ENCODE assay signal across 9 mouse cellular contexts in the genomic region with DNA sequence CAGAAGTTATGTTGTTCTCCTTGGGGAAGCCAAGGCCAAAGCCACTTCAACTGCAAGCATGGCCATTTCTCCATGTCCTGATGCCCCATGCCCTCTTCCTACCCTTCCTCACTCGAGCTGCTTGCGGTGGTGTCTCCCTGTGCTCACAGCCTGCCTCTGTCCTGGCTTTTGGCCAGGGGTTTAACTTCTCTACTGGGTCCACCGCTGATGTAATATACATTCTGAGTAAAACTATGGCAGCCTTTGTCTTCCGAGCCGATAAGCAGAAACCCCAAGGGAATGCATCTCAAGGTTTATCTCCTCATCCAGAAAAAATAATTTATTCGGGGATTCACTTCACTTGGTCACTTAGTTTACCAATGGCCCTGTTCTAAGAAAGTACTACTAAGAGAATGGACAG. TPM values are rescaled to one million over a fixed set of nuclear protein-coding genes. Genes with fewer than 3 reads are reported as not detected.
DNase-seq lines count a peak whose midpoint lies in the region; TF ChIP-seq lines count a peak whose summit lies in the region.
"Had no signal": no experiment of that assay in that cellular context is flagged by ENCODE, and none has a peak within 500 bp of the region (broad histone marks: within the 10 kb centered on the region; RNA-seq: fewer than 3 reads in every experiment).

No protein-coding gene starts in this region.

- intact Hi-C loops in heart, adult 2 months (cut with DNase I), result no loop called here

- WGBS in kidney, adult 2 months, result 59% methylated on average over 6 of the region's 6 CpGs
- WGBS in heart, adult 2 months, result 25% methylated on average over 6 of the region's 6 CpGs
- 17% methylated on average over 6 of the region's 6 CpGs for WGBS in macrophage (ENCODE audit: missing documents)

- no peak for TF ChIP-seq EP300 in CH12.LX (IDR thresholded peaks at IDR 0.05; ENCODE audit: low read length)
- no peak for TF ChIP-seq EP300 in heart, adult 2 months (IDR thresholded peaks at IDR 0.05; ENCODE audit: insufficient read depth, low read depth, low read length)

- H3K36me3 ChIP-seq in kidney, adult 2 months (ENCODE audit: control insufficient read depth, insufficient read depth, low read length), result no peaks in the 10 kb centered on the region
- H3K36me3 ChIP-seq in CH12.LX (replicated peaks in 1 of 2; ENCODE audit: control insufficient read depth in 1 of 2, insufficient read depth in 1 of 2, low read length in 1 of 2) (peaks cover 25 to 33% of the 10 kb centered on the region in 2 experiments), macrophage (ENCODE audit: inconsistent target) (peaks cover 21% of the 10 kb centered on the region)
- peaks cover 18% of the 10 kb centered on the region for H3K36me3 ChIP-seq in heart, adult 2 months (ENCODE audit: control insufficient read depth, insufficient read depth, low read length)

- H3K4me1 ChIP-seq in kidney, adult 2 months (ENCODE audit: control insufficient read depth, insufficient read depth, low read length), result no peaks in the 10 kb centered on the region
- H3K4me1 ChIP-seq in CH12.LX (ENCODE audit: control insufficient read depth in 1 of 2, insufficient read depth in 2 of 2), result peaks cover 4 to 32% of the 10 kb centered on the region in 2 experiments
- H3K4me1 ChIP-seq in heart, adult 2 months (ENCODE audit: control insufficient read depth, insufficient read depth, low read length), result peaks cover 8% of the 10 kb centered on the region

- in situ Hi-C loops in CH12.LX (cut with MboI; ENCODE audit: low pct_ligation_motif_present, low pct_unique_long_range_greater_than_20kb, low sequenced_read_pairs), result no loop called here

- no peak for TF ChIP-seq RAD21 in CH12.LX (IDR thresholded peaks at IDR 0.05; ENCODE audit: low read depth, low read length)

- H3K79me2 ChIP-seq in CH12.LX (replicated peaks; ENCODE audit: control insufficient read depth, extremely low read depth, insufficient read depth, poor library complexity, severe bottlenecking) (peaks cover 42% of the 10 kb centered on the region), macrophage (ENCODE audit: inconsistent target) (peaks cover 43% of the 10 kb centered on the region)
- H3K79me2 ChIP-seq in heart, adult 2 months (replicated peaks; ENCODE audit: control insufficient read depth, insufficient read depth, low read length), result no peaks in the 10 kb centered on the region; the same call in 1 of the 2 replicates

- H3K4me3 ChIP-seq in kidney, adult 2 months (ENCODE audit: insufficient read depth, low read depth, low read length), result no peak overlapping the region
- H3K4me3 ChIP-seq in CH12.LX (replicated peaks in 1 of 3; ENCODE audit: low read depth in 2 of 3, low read length in 2 of 3, poor library complexity in 1 of 3) (peak overlapping the region; percentile 21 to 92 (median 40)), macrophage (ENCODE audit: inconsistent target) (peak overlapping the region; percentile 95; the same call in 1 of the 2 replicates)
- H3K4me3 ChIP-seq in heart, adult 2 months, result peak overlapping the region; percentile 79

- dilution Hi-C loops in CH12.LX (cut with MboI; ENCODE audit: extremely low pct_ligation_motif_present, extremely low pct_unique_long_range_greater_than_20kb, low sequenced_read_pairs), result no loop called here

- peak; percentile 37 for DNase-seq in kidney, adult 2 months
- DNase-seq in kidney, postnatal 4 days, result no peak
- no peak for DNase-seq in CH12.LX (ENCODE audit: extremely low read depth)
- peak; percentile 46 to 51 for DNase-seq in heart, adult 2 months
- no peak for DNase-seq in ovary, postnatal 36 days (ENCODE audit: low spot score)
- no peak for DNase-seq in ovary, adult 18-20 months (ENCODE audit: low spot score)
- no peak for DNase-seq in cerebellum, postnatal 4 days (ENCODE audit: low spot score in 2 of 2)

- H3K9me3 ChIP-seq in CH12.LX (replicated peaks; ENCODE audit: low read length), result no peaks in the 10 kb centered on the region

- no peaks in the 10 kb centered on the region for H3K27me3 ChIP-seq in kidney, adult 2 months (replicated peaks; ENCODE audit: control insufficient read depth, insufficient read depth, low read length)
- no peaks in the 10 kb centered on the region for H3K27me3 ChIP-seq in CH12.LX (replicated peaks)
- no peaks in the 10 kb centered on the region for H3K27me3 ChIP-seq in heart, adult 2 months (ENCODE audit: control insufficient read depth, insufficient read depth, low read length)

- peak overlapping the region; percentile 90 for H3K4me2 ChIP-seq in CH12.LX (ENCODE audit: insufficient read depth, low read depth, poor library complexity, severe bottlenecking)

- no peak for TF ChIP-seq POLR2A in kidney, adult 2 months (IDR thresholded peaks at IDR 0.05; ENCODE audit: low read depth, low read length)
- TF ChIP-seq POLR2A in CH12.LX (IDR thresholded peaks at IDR 0.05; ENCODE audit: low read depth, low read length), result no peak; the same call in 1 of the 2 replicates
- TF ChIP-seq POLR2A in heart, adult 2 months (IDR thresholded peaks at IDR 0.05; ENCODE audit: insufficient read depth, low read depth, low read length), result no peak

- H3K27ac ChIP-seq in kidney, adult 2 months (ENCODE audit: insufficient read depth, low read depth, low read length), result peak overlapping the region; percentile 72
- H3K27ac ChIP-seq in CH12.LX (ENCODE audit: insufficient read depth, low read depth) (peak overlapping the region; percentile 93), macrophage (peak overlapping the region; percentile 97)
- H3K27ac ChIP-seq in heart, adult 2 months, result peak overlapping the region; percentile 96

- peak overlapping the region; percentile 98 for H3K9ac ChIP-seq in CH12.LX (ENCODE audit: insufficient read depth, low read depth)
- H3K9ac ChIP-seq in heart, adult 2 months (ENCODE audit: low read depth, low read length), result no peak overlapping the region

- no peak for TF ChIP-seq CTCF in kidney, adult 2 months (conservative IDR thresholded peaks at IDR 0.05; ENCODE audit: insufficient read depth, insufficient read length, low read depth, low read length)
- no peak for TF ChIP-seq CTCF in CH12.LX (conservative IDR thresholded peaks at IDR 0.05 in 1 of 2, IDR thresholded peaks at IDR 0.05 in 1 of 2; ENCODE audit: low read depth in 2 of 2, low read length in 2 of 2)
- TF ChIP-seq CTCF in heart, adult 2 months (IDR thresholded peaks at IDR 0.05), result no peak

RNA-seq across cellular contexts. Expression of gene B2m, which starts 0.8 kb away (rescaled TPM):
- 577 and 854 TPM in 2 replicates for polyA plus RNA-seq in kidney, adult 2 months (2012; rRNA removed)
- total RNA-seq in CH12.LX (2012; rRNA removed) (1,479 and 1,509 TPM in 2 replicates), CH12.LX (2014; rRNA removed) (1,782 and 1,954 TPM in 2 replicates)
- polyA plus RNA-seq in CH12.LX (2012; ENCODE audit: insufficient read length, low read depth) (1,919 and 2,234 TPM in 2 replicates), macrophage (2018) (8,759 to 13,911 TPM (median 12,544 TPM) in 3 replicates)
- 100 to 1,000 TPM; 201 to 240 TPM for total RNA-seq in heart, adult 2 months (2021)
- polyA plus RNA-seq in heart, adult 2 months (2012; rRNA removed), result 400 and 574 TPM in 2 replicates
- total RNA-seq in macrophage (2018; cell fraction: chromatin; rRNA removed), result 100 to 1,000 TPM; 129 to 428 (median 238) TPM
- total RNA-seq in macrophage (2018; cell fraction: cytosol; rRNA removed), result over 10,000 TPM in 11 of 26 experiments, 1,000 to 10,000 TPM in 15; 6,005 to 14,077 (median 8,481) TPM
- 1,000 to 10,000 TPM in 24 of 26 experiments, 100 to 1,000 TPM in 2; 695 to 5,289 (median 2,340) TPM for total RNA-seq in macrophage (2018; cell fraction: nucleus; rRNA removed)

RNA-seq across cellular contexts. Expression of gene Trim69, which starts 13.8 kb away (rescaled TPM):
- 0.12 TPM in 1 of 2 replicates, not detected in the other for polyA plus RNA-seq in kidney, adult 2 months (2012; rRNA removed)
- total RNA-seq in CH12.LX (2012; rRNA removed), result 0.08 and 0.13 TPM in 2 replicates
- 0.24 and 0.26 TPM in 2 replicates for total RNA-seq in CH12.LX (2014; rRNA removed)
- 0.13 and 0.41 TPM in 2 replicates for polyA plus RNA-seq in CH12.LX (2012; ENCODE audit: insufficient read length, low read depth)
- not detected for total RNA-seq in heart, adult 2 months (2021)
- polyA plus RNA-seq in heart, adult 2 months (2012; rRNA removed), result 0.15 TPM in 1 of 2 replicates, not detected in the other
- 1 to 10 TPM in 3 of 26 experiments, under 1 TPM in 15, not detected in 8; 0.40 to 1.2 (median 0.59) TPM for total RNA-seq in macrophage (2018; cell fraction: chromatin; rRNA removed)
- under 1 TPM in 10 of 26 experiments, not detected in 16; 0.07 to 0.18 (median 0.14) TPM for total RNA-seq in macrophage (2018; cell fraction: cytosol; rRNA removed)
- 1 to 10 TPM in 4 of 26 experiments, under 1 TPM in 14, not detected in 8; 0.23 to 3.9 (median 0.67) TPM for total RNA-seq in macrophage (2018; cell fraction: nucleus; rRNA removed)
- 0.07 to 0.12 TPM in 2 of 3 replicates, not detected in the other for polyA plus RNA-seq in macrophage (2018)

RNA-seq across cellular contexts. Expression of gene Spg11, which starts 28.5 kb away (rescaled TPM):
- polyA plus RNA-seq in kidney, adult 2 months (2012; rRNA removed), result 6.6 and 7.4 TPM in 2 replicates
- total RNA-seq in CH12.LX (2012; rRNA removed) (9.7 and 11.4 TPM in 2 replicates), CH12.LX (2014; rRNA removed) (6.0 and 7.5 TPM in 2 replicates)
- polyA plus RNA-seq in CH12.LX (2012; ENCODE audit: insufficient read length, low read depth) (9.6 and 10.7 TPM in 2 replicates), macrophage (2018) (19.6 to 24.9 TPM (median 23.6 TPM) in 3 replicates)
- 10 to 100 TPM; 10.8 to 11.3 TPM for total RNA-seq in heart, adult 2 months (2021)
- polyA plus RNA-seq in heart, adult 2 months (2012; rRNA removed), result 3.8 and 6.7 TPM in 2 replicates
- total RNA-seq in macrophage (2018; cell fraction: chromatin; rRNA removed), result 100 to 1,000 TPM in 15 of 26 experiments, 10 to 100 TPM in 11; 29.8 to 172 (median 109) TPM
- total RNA-seq in macrophage (2018; cell fraction: cytosol; rRNA removed), result 10 to 100 TPM; 22.1 to 40.1 (median 33.4) TPM
- total RNA-seq in macrophage (2018; cell fraction: nucleus; rRNA removed), result 10 to 100 TPM; 34.1 to 97.6 (median 68.8) TPM

RNA-seq across cellular contexts. Expression of gene Patl2, which starts 39.3 kb away (rescaled TPM):
- 0.04 TPM in 1 of 2 replicates, not detected in the other for polyA plus RNA-seq in kidney, adult 2 months (2012; rRNA removed)
- total RNA-seq in CH12.LX (2012; rRNA removed) (not detected in 2 replicates), CH12.LX (2014; rRNA removed) (not detected in 2 replicates)
- polyA plus RNA-seq in CH12.LX (2012; ENCODE audit: insufficient read length, low read depth) (not detected in 2 replicates), macrophage (2018) (0.40 to 0.81 TPM in 2 of 3 replicates, not detected in the other)
- not detected for total RNA-seq in heart, adult 2 months (2021)
- polyA plus RNA-seq in heart, adult 2 months (2012; rRNA removed), result not detected in 2 replicates
- total RNA-seq in macrophage (2018; cell fraction: chromatin; rRNA removed), result under 1 TPM in 18 of 26 experiments, not detected in 8; 0.28 to 0.65 (median 0.45) TPM
- total RNA-seq in macrophage (2018; cell fraction: cytosol; rRNA removed), result 1 to 10 TPM in 1 of 26 experiments, under 1 TPM in 25; 0.30 to 1.0 (median 0.58) TPM
- 1 to 10 TPM in 6 of 26 experiments, under 1 TPM in 18, not detected in 2; 0.17 to 1.6 (median 0.72) TPM for total RNA-seq in macrophage (2018; cell fraction: nucleus; rRNA removed)
- total RNA-seq: heart, postnatal 36 days had no signal

RNA-seq across cellular contexts. Expression of gene Terb2, which starts 39.4 kb away (rescaled TPM):
- not detected in 2 replicates for polyA plus RNA-seq in kidney, adult 2 months (2012; rRNA removed)
- not detected in 2 replicates for total RNA-seq in CH12.LX (2012; rRNA removed)
- not detected in 2 replicates for total RNA-seq in CH12.LX (2014; rRNA removed)
- not detected in 2 replicates for polyA plus RNA-seq in CH12.LX (2012; ENCODE audit: insufficient read length, low read depth)
- total RNA-seq in heart, adult 2 months (2021), result not detected
- polyA plus RNA-seq in heart, adult 2 months (2012; rRNA removed), result not detected in 2 replicates
- not detected for total RNA-seq in macrophage (2018; cell fraction: chromatin; rRNA removed)
- total RNA-seq in macrophage (2018; cell fraction: cytosol; rRNA removed), result not detected
- total RNA-seq in macrophage (2018; cell fraction: nucleus; rRNA removed), result not detected
- not detected in 3 replicates for polyA plus RNA-seq in macrophage (2018)
- total RNA-seq: heart, postnatal 36 days had no signal

Comparison
In these comparisons a context has a peak if more than half of its experiments do, and no peak if none do; other contexts are left out.
1. DNase-seq: peak in kidney, adult 2 months (single experiment) and heart, adult 2 months (2 of 2); none in kidney, postnatal 4 days (0 of 2), CH12.LX (single experiment), ovary, postnatal 36 days (single experiment), ovary, adult 18-20 months (single experiment) and cerebellum, postnatal 4 days (0 of 2).
2. Peak in every context shown above with its lines, with median percentiles within 50 percentile points of each other: H3K27ac ChIP-seq.